Mouse (Mus musculus) E14TG2a.4 (cell line): ENCODE results near the gene Smyd3.

ENCODE experiments used
- CTCF ChIP-seq: conservative IDR thresholded peaks from 2 replicates; pipeline ENCODE4 v1.5.1; 2014; ENCODE audit warnings: low read length
- NANOG ChIP-seq: IDR thresholded peaks from 2 replicates; pipeline ENCODE4 v1.6.1; 2014; ENCODE audit warnings: borderline replicate concordance, low read length, mixed read lengths
- POU5F1 ChIP-seq: IDR thresholded peaks from 2 replicates; pipeline ENCODE4 v1.6.1; 2014; ENCODE audit warnings: low read length, borderline replicate concordance

DNA sequence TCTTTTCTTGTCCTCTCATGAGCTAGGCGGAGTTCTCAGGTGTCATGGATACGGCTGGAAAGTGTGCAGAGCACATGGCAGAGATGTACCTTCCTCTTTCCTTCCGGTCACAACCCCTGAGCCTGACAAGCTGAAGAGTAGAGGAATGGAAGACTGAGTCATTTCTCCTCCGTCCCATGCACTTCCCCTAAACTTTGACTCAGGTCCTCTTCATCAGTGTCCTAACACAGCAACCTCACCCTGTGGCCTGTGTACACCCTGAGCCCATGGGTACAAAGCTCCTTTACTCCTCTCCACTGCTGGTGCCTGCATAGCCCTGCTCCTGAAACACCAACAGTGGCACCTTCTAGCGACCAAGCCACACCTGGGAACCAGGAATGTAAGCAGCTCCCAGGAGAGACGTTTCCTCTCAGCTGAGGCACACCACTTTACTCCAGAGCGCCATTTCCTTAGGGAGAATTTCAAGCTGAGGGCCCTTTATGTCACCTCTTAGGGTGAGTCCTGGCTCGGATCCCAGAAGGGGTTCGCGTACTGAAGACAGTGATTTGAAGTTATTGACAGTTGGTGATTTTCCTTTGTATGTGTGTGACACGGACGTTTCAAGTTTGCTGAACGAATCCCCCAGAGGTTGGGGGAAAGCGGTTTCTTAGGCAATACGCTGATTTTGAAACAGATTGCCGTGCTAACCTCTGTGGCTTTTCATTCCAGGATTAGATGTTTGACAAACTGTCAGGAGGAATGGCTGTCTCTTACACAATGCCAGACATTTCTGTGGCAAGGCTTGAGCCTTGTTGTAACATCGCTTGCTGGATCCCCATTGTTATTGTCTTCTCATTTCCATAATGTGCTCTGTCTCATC, 471.8 kb downstream of the Smyd3 start:
- TF ChIP-seq CTCF, result no peak
- no peak for TF ChIP-seq POU5F1
- no peak for TF ChIP-seq NANOG
